Mouse (Mus musculus) cerebellum, postnatal 10 days (tissue): ENCODE measurements around the gene Mylk.

Experiments
- DNase-seq, 2 experiments: peaks; one replicate each; pipeline ENCODE4 v3.0.0; 2021; ENCODE audit warnings: mixed read lengths in 2 of 2

Mylk gene

GRCm38 (mm10) chr16:35033809-35034577, 289.0 kb downstream of the Mylk start:
- no peak for DNase-seq

- DNase-seq: no peak
Measured at GRCm38 (mm10) chr16:35034971-35035370, 290.0 kb downstream of the Mylk start.

GRCm38 (mm10) chr16:35036754-35037153, 291.7 kb downstream of the Mylk start:
- DNase-seq: no peak

DNA sequence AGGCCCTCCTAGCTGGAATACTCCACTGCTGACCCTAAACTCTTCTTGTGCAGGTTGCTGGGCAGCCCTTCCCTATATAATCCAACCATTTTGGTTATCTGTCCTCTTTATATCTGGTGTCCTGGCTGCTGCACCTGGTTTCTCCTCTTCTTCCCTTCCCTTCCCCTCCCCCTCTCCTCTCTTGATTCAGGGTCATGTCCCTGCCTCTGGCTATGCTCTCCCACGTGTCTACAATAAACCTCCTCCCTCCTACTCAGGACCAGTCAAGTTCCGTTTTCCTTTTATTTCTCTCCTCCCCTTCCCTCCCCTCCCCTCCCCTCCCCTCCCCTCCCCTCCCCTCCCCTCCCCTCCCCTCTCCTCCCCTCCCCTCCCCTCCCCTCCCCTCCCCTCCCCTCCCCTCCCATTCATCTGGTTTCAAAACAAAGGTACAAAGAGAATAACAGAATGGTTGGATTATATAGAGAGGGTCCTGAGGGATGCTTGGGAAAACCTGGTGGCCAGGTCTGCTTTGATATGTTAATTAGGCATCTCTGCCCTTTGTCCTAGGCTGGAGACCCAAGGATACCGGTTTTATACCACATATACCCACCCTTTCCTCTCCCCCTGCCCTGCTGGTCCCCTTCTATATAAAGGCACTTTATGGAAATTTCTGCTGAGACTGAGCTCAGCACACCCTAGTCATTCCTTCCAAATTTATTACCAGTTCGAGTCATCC, 293.5 kb downstream of the Mylk start:
- DNase-seq: no peak

- no peak for DNase-seq
Measured at GRCm38 (mm10) chr16:35040154-35040553, 295.1 kb downstream of the Mylk start.

DNA sequence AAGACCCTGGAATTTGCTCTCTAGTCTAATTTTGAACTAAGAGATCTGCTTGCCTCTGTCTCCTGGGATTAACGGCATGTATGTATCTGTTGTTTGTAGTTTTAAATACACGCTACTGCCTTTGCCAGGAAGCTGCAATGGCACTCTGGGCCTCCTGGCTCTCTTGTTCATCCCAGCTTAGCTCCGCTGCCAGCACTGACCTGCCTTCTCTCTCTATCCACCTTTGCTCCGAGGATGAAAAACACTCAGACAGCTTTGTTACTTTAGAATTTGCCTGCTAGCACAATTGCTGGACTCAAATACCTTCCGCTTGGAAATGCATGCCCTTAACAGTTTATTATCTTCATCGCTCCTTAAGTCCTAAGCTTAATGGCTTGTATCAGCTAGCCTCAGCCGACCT, 296.0 kb downstream of the Mylk start:
- no peak for DNase-seq

DNA sequence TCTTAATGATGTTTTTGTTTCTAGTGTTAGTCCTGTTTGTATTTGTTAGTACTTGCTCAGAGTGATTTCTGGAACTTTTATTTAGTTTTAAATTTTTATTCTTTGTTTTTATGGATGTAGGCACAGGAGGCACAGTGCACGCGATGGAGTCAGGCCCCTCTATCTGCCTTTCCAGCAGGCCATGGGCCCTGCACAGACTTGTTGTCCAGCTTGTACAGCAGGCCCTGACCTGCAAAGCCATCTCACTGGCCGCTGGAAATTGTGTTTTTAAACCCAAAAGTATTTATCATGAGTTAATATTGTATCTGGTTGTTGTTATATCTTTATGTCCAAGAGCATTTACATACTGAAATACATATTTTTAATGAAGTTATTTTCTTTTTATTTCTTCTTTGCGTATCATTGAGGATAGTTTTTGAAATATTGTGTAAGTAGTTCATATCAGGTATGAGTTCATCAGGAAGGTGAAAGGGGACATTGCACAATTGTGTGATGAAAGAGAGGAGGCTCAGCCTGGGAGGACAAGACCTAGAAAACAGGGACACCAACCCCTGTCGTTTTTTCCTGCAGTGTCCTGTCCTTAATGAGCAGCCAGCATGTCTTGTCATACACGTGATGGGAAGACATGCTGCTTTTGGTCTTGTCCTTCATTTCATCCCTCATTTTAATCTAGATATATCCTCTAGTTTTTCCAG, 301.2 kb downstream of the Mylk start:
- DNase-seq: no peak

DNA sequence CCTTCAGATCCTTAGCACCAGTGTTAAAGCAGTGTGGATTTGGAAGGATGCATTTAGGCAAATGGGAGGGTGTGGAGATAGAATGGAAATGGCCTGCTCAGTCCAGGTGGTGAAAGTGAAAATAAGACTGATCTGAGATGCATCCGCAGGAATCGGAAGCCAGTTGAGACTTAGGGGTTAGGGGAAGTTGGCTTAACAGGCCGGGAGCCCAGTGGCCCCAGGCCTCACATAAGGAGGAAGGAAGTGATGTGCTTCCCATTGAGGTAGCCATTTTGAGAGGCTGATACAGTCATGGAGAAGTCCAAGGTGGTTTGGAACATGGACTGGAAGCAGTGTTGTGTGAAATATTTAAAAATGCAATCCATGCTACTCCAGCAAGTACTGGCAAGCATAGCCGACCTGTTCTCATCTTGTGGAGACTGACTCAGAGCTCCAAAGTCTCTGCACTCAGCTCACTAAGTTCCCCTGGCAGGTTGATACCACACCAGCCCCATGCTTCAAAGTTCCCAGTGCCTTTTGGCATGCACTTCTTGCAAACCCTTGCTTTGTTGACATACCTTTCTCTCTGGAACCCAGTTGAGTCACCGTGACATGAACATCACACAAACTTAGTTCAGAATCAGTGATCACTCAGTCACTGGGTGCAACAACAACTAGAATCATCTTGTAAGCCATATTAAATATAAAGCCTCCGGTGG, 302.4 kb downstream of the Mylk start:
- no peak for DNase-seq

- peak; percentile 62 to 68 for DNase-seq
Measured at GRCm38 (mm10) chr16:35051066-35051465, 306.1 kb downstream of the Mylk start.
